ENCODE assay signal across 9 mouse cellular contexts in genomic region chrX:106043863-106044617, GRCm38 (mm10). TPM values are rescaled to one million over a fixed set of nuclear protein-coding genes. Genes with fewer than 3 reads are reported as not detected.
A peak's percentile ranks its signal among the peaks of the same experiment; 100 is the strongest.
DNase-seq lines count a peak whose midpoint lies in the region; ATAC-seq lines count a peak whose summit lies in the region.
"Had no signal": no experiment of that assay in that cellular context is flagged by ENCODE, and none has a peak within 500 bp of the region (broad histone marks: within the 10 kb centered on the region; RNA-seq: fewer than 3 reads in every experiment).

No protein-coding gene starts in this region.

- ATAC-seq in kidney, embryonic 16.5 days (ENCODE audit: low FRiP score, low TSS enrichment): no peak
- no peak for ATAC-seq in heart, embryonic 11.5 days (replicated peaks; ENCODE audit: insufficient number of reproducible peaks, low FRiP score, low TSS enrichment)

- no peaks in the 10 kb centered on the region for H3K9me3 ChIP-seq in kidney, embryonic 16.5 days (ENCODE audit: low read length)
- H3K9me3 ChIP-seq in heart, embryonic 11.5 days (replicated peaks; ENCODE audit: control insufficient read depth, low read length): no peaks in the 10 kb centered on the region

- DNase-seq in kidney, adult 9 months: no peak
- peak; percentile 19 for DNase-seq in MN1 (ENCODE audit: low spot score)
- DNase-seq in lung, postnatal 25 days (ENCODE audit: low spot score): peak; percentile 41
- DNase-seq in right cerebral cortex, adult 2 months (ENCODE audit: low spot score in 2 of 2): no peak
- DNase-seq in cerebellum, adult 11 months: no peak
- no peak for DNase-seq in right cerebral cortex, postnatal 14 days
- DNase-seq: adrenal gland, adult 2 months had no signal

- peaks cover 4% of the 10 kb centered on the region; the same call in 1 of the 2 replicates for H3K27me3 ChIP-seq in kidney, embryonic 16.5 days (ENCODE audit: insufficient read depth, low read length)
- H3K27me3 ChIP-seq in heart, embryonic 11.5 days (ENCODE audit: control insufficient read depth, insufficient read depth, low read length): no peaks in the 10 kb centered on the region

- H3K4me3 ChIP-seq in kidney, embryonic 16.5 days (ENCODE audit: low read length): no peak overlapping the region
- H3K4me3 ChIP-seq in heart, embryonic 11.5 days (ENCODE audit: low read depth, low read length): no peak overlapping the region

- no peak overlapping the region for H3K9ac ChIP-seq in kidney, embryonic 16.5 days (replicated peaks; ENCODE audit: low read length)
- H3K9ac ChIP-seq in heart, embryonic 11.5 days (ENCODE audit: low read depth, low read length): no peak overlapping the region

- 40% methylated on average over 8 of the region's 8 CpGs for WGBS in kidney, embryonic 16.5 days
- 38% methylated on average over 8 of the region's 8 CpGs for WGBS in heart, embryonic 11.5 days (ENCODE audit: insufficient replicate concordance)

- H3K36me3 ChIP-seq in kidney, embryonic 16.5 days (ENCODE audit: insufficient read depth, low read length): no peaks in the 10 kb centered on the region
- no peaks in the 10 kb centered on the region for H3K36me3 ChIP-seq in heart, embryonic 11.5 days (ENCODE audit: control insufficient read depth, insufficient read depth, low read length)

- H3K27ac ChIP-seq in kidney, embryonic 16.5 days (ENCODE audit: low read length): peak overlapping the region; percentile 56; the same call in 1 of the 2 replicates
- no peak overlapping the region for H3K27ac ChIP-seq in heart, embryonic 11.5 days (ENCODE audit: low read depth, low read length)

- peak overlapping the region; percentile 12; the same call in 1 of the 2 replicates for H3K4me2 ChIP-seq in kidney, embryonic 16.5 days (replicated peaks; ENCODE audit: low read depth, low read length)
- H3K4me2 ChIP-seq in heart, embryonic 11.5 days: peak overlapping the region; percentile 2; the same call in 1 of the 2 replicates

- peaks cover 27% of the 10 kb centered on the region; the same call in 1 of the 2 replicates for H3K4me1 ChIP-seq in kidney, embryonic 16.5 days (ENCODE audit: insufficient read depth, low read length)
- peaks cover 7% of the 10 kb centered on the region; the same call in 1 of the 2 replicates for H3K4me1 ChIP-seq in heart, embryonic 11.5 days (ENCODE audit: control insufficient read depth, insufficient read depth, low read length)

RNA-seq across cellular contexts. Expression of gene Atp7a, which starts 17.0 kb away (rescaled TPM):
- polyA plus RNA-seq in kidney, embryonic 16.5 days (2015; fragmentation: Nextera tagmentation; extraction: Ambion mirVana): 29.0 and 29.4 TPM in 2 replicates
- polyA plus RNA-seq in heart, embryonic 11.5 days (2014; fragmentation: Nextera tagmentation; extraction: Ambion mirVana): 18.2 and 21.8 TPM in 2 replicates

RNA-seq across cellular contexts. Expression of gene Cox7b, which starts 28.5 kb away (rescaled TPM):
- polyA plus RNA-seq in kidney, embryonic 16.5 days (2015; fragmentation: Nextera tagmentation; extraction: Ambion mirVana): 404 and 413 TPM in 2 replicates
- polyA plus RNA-seq in heart, embryonic 11.5 days (2014; fragmentation: Nextera tagmentation; extraction: Ambion mirVana): 797 and 837 TPM in 2 replicates

RNA-seq across cellular contexts. Expression of gene Magt1, which starts 32.3 kb away (rescaled TPM):
- polyA plus RNA-seq in kidney, embryonic 16.5 days (2015; fragmentation: Nextera tagmentation; extraction: Ambion mirVana): 72.5 and 76.9 TPM in 2 replicates
- polyA plus RNA-seq in heart, embryonic 11.5 days (2014; fragmentation: Nextera tagmentation; extraction: Ambion mirVana): 54.8 and 55.7 TPM in 2 replicates

Comparison
In these comparisons a context has a peak if more than half of its experiments do, and no peak if none do; other contexts are left out.
1. DNase-seq: peak in MN1 (single experiment) and lung, postnatal 25 days (single experiment); none in kidney, adult 9 months (single experiment), right cerebral cortex, adult 2 months (0 of 2), cerebellum, adult 11 months (single experiment) and right cerebral cortex, postnatal 14 days (single experiment).